Mouse (Mus musculus): ENCODE results near the gene Sult4a1.

Sult4a1 gene

GRCm38 (mm10) chr15:84045562-84045961 lies 60.0 kb downstream of the Sult4a1 start:
- 90% methylated on average over 6 of the region's 6 CpGs for WGBS

DNA sequence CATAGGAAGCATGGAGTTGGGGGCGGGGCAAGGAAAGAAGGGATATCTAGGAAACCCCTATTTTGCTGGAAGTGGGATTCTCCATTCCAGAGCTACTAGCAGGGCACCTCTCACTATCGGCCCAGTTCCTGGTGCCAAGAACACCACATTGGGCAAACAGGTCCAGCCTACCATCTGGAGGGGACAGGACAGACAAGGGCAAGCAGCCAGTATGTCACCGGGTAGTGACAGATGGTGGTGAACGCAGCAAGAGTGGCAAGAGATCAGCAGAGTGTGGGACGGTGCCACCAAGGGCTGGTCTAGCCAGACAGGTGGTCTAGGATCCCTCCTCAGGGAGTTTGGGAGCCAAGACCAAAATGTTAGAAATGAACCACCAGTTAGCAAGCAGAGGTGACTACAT lies 68.5 kb downstream of the Sult4a1 start:
- WGBS: 71% methylated on average over 5 of the region's 5 CpGs
